Mouse (Mus musculus) G1E-ER4 (cell line): Measurements from ENCODE around the gene Gjd3. TPM values are rescaled to one million over a fixed set of nuclear protein-coding genes. Genes with fewer than 3 reads are reported as not detected.

Experiments
- GATA1 ChIP-seq: IDR thresholded peaks from one replicate; pipeline ENCODE4 v1.8.0; 2012; ENCODE audit warnings: low read length, inconsistent platforms
- polyA plus RNA-seq: library from polyadenylated mRNA; stranded (reverse); fragments of >175 nt; gene quantifications from 2 replicates; pipeline ENCODE4 v1.2.3, GENCODE M21; 2012

Gene Gjd3
- polyA plus RNA-seq, 1 experiment: not detected

GRCm38 (mm10) chr11:98990866-98991265 lies 8.1 kb upstream of the Gjd3 start:
- no peak for TF ChIP-seq GATA1

- no peak for TF ChIP-seq GATA1
These were observed 2.7 kb upstream of the Gjd3 start for GRCm38 (mm10) chr11:98985542-98985941.

- TF ChIP-seq GATA1: no peak
These were observed 735 bp upstream of the Gjd3 start for GRCm38 (mm10) chr11:98983551-98983950.

- TF ChIP-seq GATA1: no peak
These were observed 631 bp downstream of the Gjd3 start for GRCm38 (mm10) chr11:98981997-98982772.

- TF ChIP-seq GATA1: no peak
These were observed 1.4 kb downstream of the Gjd3 start for GRCm38 (mm10) chr11:98981289-98981996.

- no peak for TF ChIP-seq GATA1
These were observed 3.5 kb downstream of the Gjd3 start for GRCm38 (mm10) chr11:98979356-98979755.

GRCm38 (mm10) chr11:98978526-98979148 lies 4.2 kb downstream of the Gjd3 start:
- no peak for TF ChIP-seq GATA1

- TF ChIP-seq GATA1: no peak
These were observed 7.7 kb downstream of the Gjd3 start for GRCm38 (mm10) chr11:98974871-98975719.

GRCm38 (mm10) chr11:98974213-98974612 lies 8.6 kb downstream of the Gjd3 start:
- no peak for TF ChIP-seq GATA1

- TF ChIP-seq GATA1: no peak
These were observed 9.2 kb downstream of the Gjd3 start for GRCm38 (mm10) chr11:98973584-98973983.

GRCm38 (mm10) chr11:98972801-98973360 lies 9.9 kb downstream of the Gjd3 start:
- no peak for TF ChIP-seq GATA1

GRCm38 (mm10) chr11:98972215-98972614 lies 10.6 kb downstream of the Gjd3 start:
- TF ChIP-seq GATA1: no peak

- TF ChIP-seq GATA1: no peak
These were observed 11.3 kb downstream of the Gjd3 start for GRCm38 (mm10) chr11:98971316-98972031.

GRCm38 (mm10) chr11:98970191-98970925 lies 12.5 kb downstream of the Gjd3 start:
- TF ChIP-seq GATA1: no peak
